Mouse (Mus musculus) stomach, embryonic 16.5 days (tissue): ENCODE data around the gene Mlph. TPM values are rescaled to one million over a fixed set of nuclear protein-coding genes. Genes with fewer than 3 reads are reported as not detected.
A peak's percentile ranks its signal among the peaks of the same experiment; 100 is the strongest.

ENCODE experiments used
- ATAC-seq: fragments of 200-750 bp; cut with Nextera tagmentation; 2 replicates; pipeline ENCODE4 v1.8.0; 2017; ENCODE audit warnings: moderate number of reproducible peaks, moderate TSS enrichment; ENCODE audit not compliant: insufficient read depth, low FRiP score
- H3K27ac ChIP-seq: fragments of 300-500 bp; sonication (generic); 2 replicates; pipeline ENCODE4 v1.5.1; 2014; ENCODE audit warnings: low read length
- H3K27me3 ChIP-seq: fragments of 300-500 bp; sonication (generic); 2 replicates; pipeline ENCODE4 v1.6.1; 2014; ENCODE audit warnings: low read length, control low read depth, mixed read lengths; ENCODE audit not compliant: control insufficient read depth, insufficient read depth
- H3K36me3 ChIP-seq: fragments of 300-500 bp; sonication (generic); 2 replicates; pipeline ENCODE4 v1.6.1; 2014; ENCODE audit warnings: low read length; ENCODE audit not compliant: control insufficient read depth, insufficient read depth
- H3K4me1 ChIP-seq: fragments of 300-500 bp; sonication (generic); 2 replicates; pipeline ENCODE4 v1.6.1; 2014; ENCODE audit warnings: low read length, control low read depth, mixed read lengths; ENCODE audit not compliant: control insufficient read depth, insufficient read depth
- H3K4me2 ChIP-seq: fragments of 300-500 bp; sonication (generic); 2 replicates; pipeline ENCODE4 v1.6.1; 2014; ENCODE audit warnings: low read depth, low read length, mixed read lengths
- H3K4me3 ChIP-seq: fragments of 300-500 bp; sonication (generic); replicated peaks from 2 replicates; pipeline ENCODE4 v1.5.1; 2014; ENCODE audit warnings: mild to moderate bottlenecking, low read length
- H3K9ac ChIP-seq: fragments of 300-500 bp; sonication (generic); 2 replicates; pipeline ENCODE4 v1.6.1; 2014; ENCODE audit warnings: low read length
- H3K9me3 ChIP-seq: fragments of 300-500 bp; sonication (generic); replicated peaks from 2 replicates; pipeline ENCODE4 v1.6.1; 2016; ENCODE audit warnings: low read length, control low read depth; ENCODE audit not compliant: control insufficient read depth
- WGBS: fragments of 180-500 bp; shearing (Covaris S2); extraction: QIAGEN DNeasy Blood & Tissue Kit; methylation state at CpG from one replicate; pipeline ENCODE4 v1.1.7; 2014; 5-methylcytosine and 5-hydroxymethylcytosine counted together
- polyA plus RNA-seq: library from polyadenylated mRNA; unstranded; fragments of >200 nt; fragmentation: Nextera tagmentation; extraction: Ambion mirVana; gene quantifications from 2 replicates; pipeline ENCODE4 v1.2.1, GENCODE M21; 2015

Mlph gene
- polyA plus RNA-seq, 1 experiment from 2014 or later = 4.4 TPM

DNA sequence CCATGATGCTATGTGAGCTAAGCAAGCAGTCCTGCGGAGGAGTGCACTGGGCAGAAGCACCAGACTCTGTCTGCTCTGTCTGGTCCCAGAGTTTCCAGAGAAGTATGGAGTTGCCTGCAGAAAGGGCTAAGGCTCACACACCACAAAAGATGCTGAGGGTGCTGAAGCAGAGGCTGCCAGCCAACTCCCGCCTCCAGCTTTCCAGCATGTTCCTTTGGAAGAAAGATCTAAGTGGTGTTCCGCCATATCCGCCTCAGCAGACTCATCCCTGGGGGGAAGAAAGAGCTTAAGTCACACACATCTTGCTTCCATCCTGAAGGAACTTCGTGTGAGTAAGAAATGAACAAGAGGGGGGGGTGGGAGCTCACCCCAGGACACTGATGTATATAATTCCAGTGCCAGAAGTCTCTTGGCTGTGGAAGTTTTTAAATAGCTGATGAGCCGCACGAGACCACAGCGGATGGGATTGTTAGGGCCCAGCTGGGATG, 10.9 kb upstream of the Mlph start:
- Histone ChIP-seq H3K27me3 (no peaks in the 10 kb centered on the region), H3K4me1 (peaks cover 6% of the 10 kb centered on the region), H3K9ac (peak overlapping the region; percentile 8; the same call in 1 of the 2 replicates), H3K36me3 (no peaks in the 10 kb centered on the region), H3K27ac (peak overlapping the region; percentile 74), H3K4me3 (no peak overlapping the region), H3K4me2 (no peak overlapping the region), H3K9me3 (no peaks in the 10 kb centered on the region)
- ATAC-seq = peak; percentile 77
- 44% methylated on average over 8 of the region's 8 CpGs for WGBS

DNA sequence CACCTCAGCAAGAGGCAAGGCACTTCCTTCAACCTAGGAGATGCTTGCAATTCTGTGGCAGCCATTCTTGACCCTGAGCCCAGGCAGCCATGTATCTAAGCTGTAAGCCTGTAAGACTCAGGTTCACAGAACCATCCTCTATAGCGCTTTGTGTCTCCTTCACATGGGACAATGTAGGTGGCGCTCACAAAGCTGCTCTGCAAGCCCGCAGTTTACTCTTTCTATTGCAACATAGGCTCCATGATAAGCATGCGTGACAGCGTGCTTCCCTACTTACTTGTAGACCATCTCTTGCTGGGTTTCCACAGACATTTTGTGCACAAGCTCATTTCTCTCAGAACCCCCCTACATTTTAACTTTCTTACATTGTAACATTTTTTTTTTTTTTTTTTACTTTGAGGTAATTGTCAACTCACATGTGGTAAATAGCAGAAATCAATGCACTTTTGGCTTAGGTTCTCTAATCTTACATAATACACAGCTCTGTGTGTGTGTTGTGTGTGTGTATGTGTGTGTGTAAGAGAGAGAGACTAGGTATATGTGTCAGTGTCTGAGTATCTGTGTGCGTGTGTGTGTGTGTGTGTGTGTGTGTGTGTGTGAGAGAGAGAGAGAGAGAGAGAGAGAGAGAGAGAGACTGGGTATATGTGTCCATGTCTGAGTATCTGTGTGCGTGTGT, 10.0 kb upstream of the Mlph start:
- Histone ChIP-seq H3K9ac (no peak overlapping the region), H3K27ac (peak overlapping the region; percentile 74), H3K36me3 (no peaks in the 10 kb centered on the region), H3K27me3 (no peaks in the 10 kb centered on the region), H3K4me2 (no peak overlapping the region), H3K4me1 (peaks cover 15% of the 10 kb centered on the region), H3K9me3 (no peaks in the 10 kb centered on the region), H3K4me3 (no peak overlapping the region)
- no peak for ATAC-seq
- 71% methylated on average over 7 of the region's 7 CpGs for WGBS

DNA sequence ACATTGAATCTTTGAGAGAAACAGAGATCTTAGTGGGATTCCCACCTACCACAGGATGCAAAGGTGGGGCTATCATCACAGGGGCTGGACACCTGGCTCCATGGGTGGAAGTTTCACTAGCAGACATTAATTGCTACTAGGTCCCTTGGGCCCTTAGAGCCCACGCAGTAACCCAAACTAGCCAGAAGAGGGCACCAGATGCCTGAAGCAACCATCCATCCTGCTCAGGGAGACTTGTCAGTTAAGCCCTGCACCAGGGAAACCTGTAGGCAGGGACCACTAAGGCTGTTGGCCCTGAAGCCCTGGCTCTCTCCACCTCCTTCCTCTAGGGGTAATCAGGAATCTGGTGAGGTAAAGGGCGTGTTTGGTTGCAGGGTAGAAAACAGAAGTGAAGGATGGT, 8.5 kb upstream of the Mlph start:
- Histone ChIP-seq H3K27me3 (no peaks in the 10 kb centered on the region), H3K4me3 (no peak overlapping the region), H3K4me1 (peaks cover 21% of the 10 kb centered on the region), H3K4me2 (no peak overlapping the region), H3K9ac (no peak overlapping the region), H3K9me3 (no peaks in the 10 kb centered on the region), H3K27ac (no peak overlapping the region), H3K36me3 (no peaks in the 10 kb centered on the region)
- no peak for ATAC-seq
- 21% methylated on average over 2 of the region's 2 CpGs for WGBS

DNA sequence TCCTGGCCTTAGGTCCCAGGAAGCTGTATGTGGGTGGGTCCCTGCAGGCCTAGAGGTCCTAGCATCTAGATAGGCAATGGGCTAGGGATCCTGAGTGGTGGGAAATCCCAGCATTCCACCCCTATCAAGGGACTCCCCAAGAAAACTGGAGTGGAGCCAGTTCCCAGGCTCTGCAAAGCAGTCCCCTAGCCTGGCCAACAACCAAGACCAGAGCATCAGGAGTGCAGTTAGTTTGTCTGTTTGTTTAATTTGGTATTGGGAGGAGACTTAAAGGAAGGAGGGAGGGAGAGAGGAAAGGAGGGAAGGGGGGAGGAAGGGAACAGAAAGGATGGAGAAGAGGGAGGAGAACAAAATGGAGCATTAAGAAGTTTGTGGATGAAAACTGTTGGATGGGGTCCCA, 5.7 kb upstream of the Mlph start:
- Histone ChIP-seq H3K36me3 (no peaks in the 10 kb centered on the region), H3K4me1 (peaks cover 21% of the 10 kb centered on the region), H3K4me2 (peak overlapping the region; percentile 42), H3K4me3 (no peak overlapping the region), H3K9me3 (no peaks in the 10 kb centered on the region), H3K27me3 (no peaks in the 10 kb centered on the region), H3K9ac (no peak overlapping the region), H3K27ac (peak overlapping the region; percentile 61)
- peak; percentile 44; the same call in 1 of the 2 replicates for ATAC-seq

DNA sequence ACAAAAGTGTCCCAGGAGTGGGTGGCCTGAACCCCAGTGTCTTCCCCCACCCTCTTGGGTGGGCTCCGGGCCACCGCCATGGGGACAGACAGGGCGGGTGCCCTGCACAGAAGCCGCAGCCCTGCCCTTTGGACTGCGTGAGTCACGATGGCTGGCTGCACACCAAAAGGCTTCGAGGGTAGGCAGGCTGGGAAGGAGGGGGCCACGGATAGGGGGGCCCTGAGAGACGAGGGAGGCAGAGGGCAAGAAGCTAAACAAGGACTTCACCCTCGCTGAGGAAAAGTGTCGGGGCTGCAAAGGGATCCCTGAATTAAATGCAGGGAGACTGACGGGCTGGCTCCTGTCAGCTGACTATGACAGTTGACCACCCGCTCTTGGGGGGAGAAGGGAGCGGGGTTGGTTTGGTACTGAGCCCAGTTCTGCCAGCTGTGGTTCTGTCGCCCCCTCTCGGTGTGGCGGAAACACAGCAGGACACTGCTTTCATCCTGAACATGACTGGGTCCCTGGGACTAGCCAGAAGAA, 5.2 kb upstream of the Mlph start:
- Histone ChIP-seq H3K27me3 (no peaks in the 10 kb centered on the region), H3K9ac (peak overlapping the region; percentile 36; the same call in 1 of the 2 replicates), H3K4me3 (peak overlapping the region; percentile 26), H3K27ac (peak overlapping the region; percentile 61), H3K4me2 (peak overlapping the region; percentile 42), H3K9me3 (no peaks in the 10 kb centered on the region), H3K36me3 (no peaks in the 10 kb centered on the region), H3K4me1 (peaks cover 23% of the 10 kb centered on the region)
- ATAC-seq = peak; percentile 78
- WGBS = 23% methylated on average over 17 of the region's 17 CpGs

DNA sequence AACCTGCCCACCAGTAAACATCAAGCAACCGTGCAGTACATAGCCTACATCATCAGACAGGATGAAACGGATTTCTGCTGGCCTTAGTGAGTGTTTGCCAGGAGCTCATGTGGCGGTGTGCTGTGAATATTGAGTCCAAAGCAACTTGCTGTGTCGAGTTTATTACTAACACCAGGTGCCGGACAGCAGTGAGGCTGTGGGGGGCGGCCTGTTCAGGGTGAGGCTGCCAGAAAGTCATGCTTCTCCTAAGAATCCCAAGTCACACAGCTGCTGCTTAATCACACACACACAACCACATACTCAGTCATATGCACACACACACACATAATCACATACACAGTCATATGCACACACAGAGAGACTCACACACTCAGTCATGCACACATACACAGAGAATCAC, 1.7 kb upstream of the Mlph start:
- Histone ChIP-seq H3K9ac (no peak overlapping the region), H3K36me3 (no peaks in the 10 kb centered on the region), H3K27ac (no peak overlapping the region), H3K27me3 (no peaks in the 10 kb centered on the region), H3K9me3 (no peaks in the 10 kb centered on the region), H3K4me2 (no peak overlapping the region), H3K4me3 (no peak overlapping the region), H3K4me1 (peaks cover 26% of the 10 kb centered on the region)
- no peak for ATAC-seq
- 58% methylated on average over 6 of the region's 6 CpGs for WGBS

DNA sequence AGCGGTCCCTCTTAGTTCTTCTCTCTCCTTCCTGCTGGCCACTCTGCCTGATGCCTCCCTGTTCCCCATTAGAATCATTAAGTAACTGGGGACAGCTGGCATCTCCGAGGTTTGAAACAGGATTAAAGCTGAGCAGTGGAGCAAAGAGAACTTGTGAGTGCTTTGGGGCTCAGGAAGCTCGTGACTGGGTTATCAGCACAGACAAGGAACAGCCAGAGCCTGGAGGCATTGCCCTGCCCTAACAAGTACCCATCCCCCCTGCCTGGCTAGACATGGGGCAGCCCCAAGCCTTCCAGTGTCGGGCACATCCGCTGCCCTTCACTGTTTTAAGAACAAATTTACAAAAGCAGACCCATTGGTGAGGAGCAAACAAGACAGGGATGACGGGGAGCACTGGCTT, 2.6 kb downstream of the Mlph start:
- peak overlapping the region; percentile 28; the same call in 1 of the 2 replicates for H3K27ac ChIP-seq
- H3K4me3 ChIP-seq = no peak overlapping the region
- 54% methylated on average over 6 of the region's 6 CpGs for WGBS
- no peak overlapping the region for H3K9ac ChIP-seq
- H3K36me3 ChIP-seq = no peaks in the 10 kb centered on the region
- peaks cover 9% of the 10 kb centered on the region for H3K4me1 ChIP-seq
- H3K9me3 ChIP-seq = peaks cover 6% of the 10 kb centered on the region
- no peaks in the 10 kb centered on the region for H3K27me3 ChIP-seq
- ATAC-seq = peak; percentile 54; the same call in 1 of the 2 replicates
- H3K4me2 ChIP-seq = no peak overlapping the region

DNA sequence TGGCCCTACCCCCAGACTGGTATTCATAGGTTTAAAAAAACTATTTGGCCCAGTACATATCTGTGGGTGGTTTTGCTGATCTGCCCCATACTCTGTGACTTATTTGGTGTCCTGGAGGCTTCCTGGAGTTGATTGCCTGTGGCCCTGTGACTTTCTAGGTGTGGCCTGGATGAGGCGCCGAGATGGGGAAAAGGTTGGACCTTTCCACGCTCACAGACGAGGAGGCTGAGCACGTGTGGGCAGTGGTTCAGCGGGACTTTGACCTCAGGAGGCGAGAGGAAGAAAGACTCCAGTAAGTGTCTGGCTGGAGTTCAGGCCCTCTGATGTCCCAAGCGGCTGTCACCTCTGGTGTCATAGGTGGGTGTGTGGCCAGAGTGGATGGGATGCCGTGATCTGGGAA, 6.8 kb downstream of the Mlph start:
- Histone ChIP-seq H3K9me3 (peaks cover 6% of the 10 kb centered on the region), H3K4me2 (no peak overlapping the region), H3K27ac (no peak overlapping the region), H3K27me3 (no peaks in the 10 kb centered on the region), H3K36me3 (no peaks in the 10 kb centered on the region), H3K9ac (no peak overlapping the region), H3K4me3 (no peak overlapping the region), H3K4me1 (no peaks in the 10 kb centered on the region; the same call in 1 of the 2 replicates)
- WGBS = 76% methylated on average over 9 of the region's 9 CpGs
- no peak for ATAC-seq

DNA sequence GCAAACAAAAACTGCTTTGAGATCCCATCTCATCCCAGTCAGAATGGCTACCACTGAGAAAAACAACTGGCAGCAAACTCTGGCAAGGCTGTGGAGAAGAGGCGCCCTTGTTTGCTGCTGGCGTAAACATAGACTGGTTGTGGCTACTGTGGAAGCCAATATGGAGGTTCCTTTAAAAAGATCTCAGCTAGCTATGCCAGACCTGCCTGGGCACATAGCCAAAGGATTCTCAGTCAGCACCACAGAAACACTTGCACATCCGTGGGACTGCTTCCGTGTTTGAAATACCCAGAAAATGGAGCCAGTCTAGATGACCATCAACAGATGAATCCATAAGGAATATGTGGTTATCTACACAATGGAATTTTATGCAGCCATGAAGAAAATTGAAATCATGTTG, 11.1 kb downstream of the Mlph start:
- Histone ChIP-seq H3K36me3 (no peaks in the 10 kb centered on the region), H3K4me2 (no peak overlapping the region), H3K27me3 (no peaks in the 10 kb centered on the region), H3K9me3 (no peaks in the 10 kb centered on the region), H3K4me3 (no peak overlapping the region), H3K27ac (no peak overlapping the region), H3K4me1 (peaks cover 16% of the 10 kb centered on the region; the same call in 1 of the 2 replicates), H3K9ac (no peak overlapping the region)
- WGBS = 79% methylated on average over 4 of the region's 4 CpGs
- no peak for ATAC-seq
